Mouse (Mus musculus): ENCODE measurements around the gene Grin2d.

Grin2d gene

GRCm38 (mm10) chr7:45853089-45853488 is 25.1 kb downstream of the Grin2d start:
- peak; percentile 81 for DNase-seq

GRCm38 (mm10) chr7:45850661-45851060 is 27.5 kb downstream of the Grin2d start:
- DNase-seq: peak; percentile 82

- DNase-seq: no peak
Observed at GRCm38 (mm10) chr7:45848447-45849027, 29.6 kb downstream of the Grin2d start.

- peak; percentile 66 for DNase-seq
Observed at GRCm38 (mm10) chr7:45842950-45843744, 35.0 kb downstream of the Grin2d start.

GRCm38 (mm10) chr7:45833924-45834323 is 44.3 kb downstream of the Grin2d start:
- peak; percentile 89 for DNase-seq

GRCm38 (mm10) chr7:45833148-45833790 is 44.9 kb downstream of the Grin2d start:
- no peak for DNase-seq

GRCm38 (mm10) chr7:45832428-45832827 is 45.8 kb downstream of the Grin2d start:
- peak; percentile 89 for DNase-seq

- no peak for DNase-seq
Observed at GRCm38 (mm10) chr7:45831128-45831525, 47.1 kb downstream of the Grin2d start.

- DNase-seq: peak; percentile 99
Observed at GRCm38 (mm10) chr7:45830427-45831127, 47.6 kb downstream of the Grin2d start, which contains the start of gene Grwd1. Gene Grwd1 (minus strand): TSS chr7:45830944.

- DNase-seq: no peak
Observed at GRCm38 (mm10) chr7:45826631-45827030, 51.5 kb downstream of the Grin2d start.

GRCm38 (mm10) chr7:45824598-45824997 is 53.6 kb downstream of the Grin2d start, which contains the start of gene Kcnj14:
Gene Kcnj14 (minus strand): TSS chr7:45824782.
- DNase-seq: peak; percentile 91

- DNase-seq: no peak
Observed at GRCm38 (mm10) chr7:45820913-45821312, 57.3 kb downstream of the Grin2d start.

GRCm38 (mm10) chr7:45819843-45820242 is 58.3 kb downstream of the Grin2d start:
- DNase-seq: peak; percentile 83

GRCm38 (mm10) chr7:45815984-45816351 is 62.2 kb downstream of the Grin2d start:
- peak; percentile 84 for DNase-seq

GRCm38 (mm10) chr7:45815323-45815983 is 62.7 kb downstream of the Grin2d start:
- DNase-seq: peak; percentile 92

- DNase-seq: no peak
Observed at GRCm38 (mm10) chr7:45814841-45815240, 63.3 kb downstream of the Grin2d start.

GRCm38 (mm10) chr7:45813787-45814779 is 64.1 kb downstream of the Grin2d start, which contains the start of gene Cyth2:
Gene Cyth2 (minus strand): TSS chr7:45814581.
- DNase-seq: peak; percentile 100

- peak; percentile 92 for DNase-seq
Observed at GRCm38 (mm10) chr7:45812921-45813320, 65.3 kb downstream of the Grin2d start.

GRCm38 (mm10) chr7:45809276-45810075 is 68.7 kb downstream of the Grin2d start:
- no peak for DNase-seq

- no peak for DNase-seq
Observed at GRCm38 (mm10) chr7:45808471-45808870, 69.7 kb downstream of the Grin2d start.

Data from heart, adult 11 months (tissue).